Mouse (Mus musculus) brain, embryonic 14.5 days (tissue): ENCODE results near the gene Gramd4.

Experiments used
- CTCF ChIP-seq: fragments of 200-500 bp; IDR thresholded peaks from 2 replicates; pipeline ENCODE4 v1.5.1; 2012; ENCODE audit warnings: inconsistent platforms, mild to moderate bottlenecking, moderate library complexity, borderline replicate concordance; ENCODE audit not compliant: insufficient read depth, insufficient read length; ENCODE audit errors: extremely low read depth
- POLR2A ChIP-seq: fragments of 200-500 bp; IDR thresholded peaks from 2 replicates; pipeline ENCODE4 v1.6.1; 2012; ENCODE audit warnings: mild to moderate bottlenecking, inconsistent platforms, borderline replicate concordance; ENCODE audit not compliant: poor library complexity, insufficient read depth, insufficient read length, severe bottlenecking; ENCODE audit errors: extremely low read depth

DNA sequence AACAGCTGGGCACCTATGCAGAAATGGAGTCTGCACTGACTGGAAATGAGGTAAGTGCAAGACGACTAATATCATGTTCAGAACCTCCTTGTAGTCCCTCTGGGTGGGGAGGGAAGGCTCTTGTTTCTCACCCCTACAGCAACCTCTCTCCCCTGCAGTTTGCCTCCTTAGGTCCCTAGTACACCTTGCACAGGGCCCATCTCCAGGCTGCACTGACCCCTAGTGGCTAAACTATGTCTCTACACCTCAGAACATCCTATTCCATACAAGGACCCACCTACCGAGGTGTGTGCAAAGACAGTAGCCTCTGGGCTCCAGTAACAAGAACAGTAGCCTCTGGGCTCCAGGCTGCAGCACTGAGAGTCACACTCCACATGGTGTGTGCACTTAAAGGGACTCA is 18.7 kb upstream of the Gramd4 start:
- TF ChIP-seq POLR2A (no peak), CTCF (peak; percentile 91)
